Comparison of ENCODE assay signal across 8 mouse cellular contexts in the genomic region with DNA sequence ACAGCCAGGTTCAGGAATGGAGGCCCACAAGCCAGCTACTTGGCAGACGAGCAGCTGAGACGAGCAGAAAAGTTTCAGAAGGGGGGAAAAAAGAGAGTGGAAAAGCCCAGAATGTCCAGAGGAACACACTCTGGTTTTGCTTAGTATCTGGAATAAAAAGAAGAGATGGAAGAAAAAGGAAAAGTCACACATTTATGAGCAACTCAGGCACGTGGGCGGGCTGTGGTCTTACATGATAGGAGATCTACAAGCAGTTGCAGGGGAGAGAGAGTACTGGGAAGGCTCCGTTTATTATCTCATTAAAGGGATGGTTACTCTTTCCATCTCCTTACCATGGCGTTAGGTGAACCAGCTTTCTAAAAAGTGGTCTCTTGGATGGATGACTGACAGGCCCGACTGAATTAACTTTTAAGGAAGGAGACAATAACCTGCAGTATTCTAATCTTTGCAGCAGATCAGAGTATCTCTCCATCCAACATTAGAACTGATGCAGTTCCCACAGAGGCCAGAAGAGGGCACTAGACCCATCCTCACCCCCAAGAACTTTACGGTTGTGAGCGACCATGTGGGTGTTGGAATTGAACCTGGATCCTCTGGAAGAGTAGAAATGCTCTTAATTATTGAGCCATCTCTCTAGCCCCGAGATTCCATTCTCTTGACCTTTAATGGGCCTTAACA. TPM values are rescaled to one million over a fixed set of nuclear protein-coding genes. Genes with fewer than 3 reads are reported as not detected.
A peak's percentile ranks its signal among the peaks of the same experiment; 100 is the strongest.
DNase-seq lines count a peak whose midpoint lies in the region; ATAC-seq and TF ChIP-seq lines count a peak whose summit lies in the region.

No protein-coding gene starts in this region.

- no peak overlapping the region for H3K4me2 ChIP-seq in forebrain, embryonic 11.5 days (ENCODE audit: low read depth, low read length, severe bottlenecking)
- H3K4me2 ChIP-seq in forebrain, embryonic 15.5 days (replicated peaks) = no peak overlapping the region
- H3K4me2 ChIP-seq in lung, postnatal 0 days (replicated peaks; ENCODE audit: low read depth, low read length) = no peak overlapping the region
- H3K4me2 ChIP-seq in stomach, postnatal 0 days (replicated peaks; ENCODE audit: low read depth) = no peak overlapping the region

- no peak for TF ChIP-seq EP300 in lung, postnatal 0 days (IDR thresholded peaks at IDR 0.05)
- no peak for TF ChIP-seq EP300 in stomach, postnatal 0 days (optimal IDR thresholded peaks at IDR 0.05)

- DNase-seq in forebrain, embryonic 11.5 days (ENCODE audit: low spot score) = peak; percentile 56
- peak; percentile 52 for DNase-seq in left cerebral cortex, postnatal 4 days
- no peak for DNase-seq in left cerebral cortex, postnatal 10 days (ENCODE audit: extremely low spot score in 1 of 2, low spot score in 2 of 2)
- peak; percentile 54 for DNase-seq in T-cell, adult 2 months (ENCODE audit: low spot score)
- DNase-seq in embryonic facial prominence, embryonic 10.5 days (ENCODE audit: low spot score) = peak; percentile 46
- peak; percentile 44 for DNase-seq in lung, postnatal 0 days (ENCODE audit: low spot score)
- DNase-seq in stomach, postnatal 0 days (ENCODE audit: low spot score) = peak; percentile 36

- H3K4me1 ChIP-seq in forebrain, embryonic 11.5 days (replicated peaks; ENCODE audit: control insufficient read depth, insufficient read depth, low read length) = no peaks in the 10 kb centered on the region
- peaks cover 12% of the 10 kb centered on the region for H3K4me1 ChIP-seq in forebrain, embryonic 15.5 days
- no peaks in the 10 kb centered on the region for H3K4me1 ChIP-seq in embryonic facial prominence, embryonic 10.5 days
- no peaks in the 10 kb centered on the region for H3K4me1 ChIP-seq in lung, postnatal 0 days (ENCODE audit: insufficient read depth, low read depth, low read length)
- no peaks in the 10 kb centered on the region for H3K4me1 ChIP-seq in stomach, postnatal 0 days (replicated peaks; ENCODE audit: control insufficient read depth, insufficient read depth)

- H3K27me3 ChIP-seq in forebrain, embryonic 11.5 days (ENCODE audit: control insufficient read depth, insufficient read depth, low read length) = no peaks in the 10 kb centered on the region
- no peaks in the 10 kb centered on the region for H3K27me3 ChIP-seq in forebrain, embryonic 15.5 days
- no peaks in the 10 kb centered on the region for H3K27me3 ChIP-seq in embryonic facial prominence, embryonic 10.5 days (replicated peaks; ENCODE audit: low read depth, poor library complexity, severe bottlenecking)
- H3K27me3 ChIP-seq in lung, postnatal 0 days (replicated peaks; ENCODE audit: insufficient read depth, low read length) = no peaks in the 10 kb centered on the region
- H3K27me3 ChIP-seq in stomach, postnatal 0 days (ENCODE audit: control insufficient read depth, insufficient read depth, low read length) = no peaks in the 10 kb centered on the region

- H3K4me3 ChIP-seq in forebrain, embryonic 11.5 days (ENCODE audit: low read depth, low read length) = no peak overlapping the region
- no peak overlapping the region for H3K4me3 ChIP-seq in forebrain, embryonic 15.5 days
- H3K4me3 ChIP-seq in embryonic facial prominence, embryonic 10.5 days = no peak overlapping the region
- H3K4me3 ChIP-seq in lung, postnatal 0 days (ENCODE audit: low read depth, low read length) = no peak overlapping the region
- no peak overlapping the region for H3K4me3 ChIP-seq in stomach, postnatal 0 days (ENCODE audit: low read depth, low read length)

- H3K36me3 ChIP-seq in forebrain, embryonic 11.5 days (ENCODE audit: control insufficient read depth, insufficient read depth, low read length) = no peaks in the 10 kb centered on the region
- no peaks in the 10 kb centered on the region for H3K36me3 ChIP-seq in forebrain, embryonic 15.5 days
- H3K36me3 ChIP-seq in embryonic facial prominence, embryonic 10.5 days (replicated peaks) = no peaks in the 10 kb centered on the region
- no peaks in the 10 kb centered on the region for H3K36me3 ChIP-seq in lung, postnatal 0 days (ENCODE audit: insufficient read depth, low read length)
- H3K36me3 ChIP-seq in stomach, postnatal 0 days (ENCODE audit: control insufficient read depth, insufficient read depth, low read length) = no peaks in the 10 kb centered on the region

- H3K9me3 ChIP-seq in forebrain, embryonic 11.5 days (ENCODE audit: control insufficient read depth, low read length) = no peaks in the 10 kb centered on the region
- no peaks in the 10 kb centered on the region for H3K9me3 ChIP-seq in forebrain, embryonic 15.5 days
- H3K9me3 ChIP-seq in embryonic facial prominence, embryonic 10.5 days = no peaks in the 10 kb centered on the region
- no peaks in the 10 kb centered on the region for H3K9me3 ChIP-seq in lung, postnatal 0 days (ENCODE audit: low read length)
- no peaks in the 10 kb centered on the region for H3K9me3 ChIP-seq in stomach, postnatal 0 days (ENCODE audit: control insufficient read depth, low read length)

- peak; percentile 87 for TF ChIP-seq CTCF in lung, postnatal 0 days (IDR thresholded peaks at IDR 0.05)
- TF ChIP-seq CTCF in stomach, postnatal 0 days (IDR thresholded peaks at IDR 0.05; ENCODE audit: low read depth) = peak; percentile 84

- intact Hi-C loops in left cerebral cortex, postnatal 4 days (cut with DNase I) = no loop called here
- intact Hi-C loops in left cerebral cortex, postnatal 10 days (cut with DNase I) = no loop called here

- H3K27ac ChIP-seq in forebrain, embryonic 11.5 days (ENCODE audit: low read depth, low read length) = no peak overlapping the region
- H3K27ac ChIP-seq in forebrain, embryonic 15.5 days (replicated peaks) = no peak overlapping the region
- no peak overlapping the region for H3K27ac ChIP-seq in embryonic facial prominence, embryonic 10.5 days (replicated peaks)
- no peak overlapping the region for H3K27ac ChIP-seq in lung, postnatal 0 days (ENCODE audit: low read length)
- no peak overlapping the region for H3K27ac ChIP-seq in stomach, postnatal 0 days (replicated peaks)

- ATAC-seq in forebrain, embryonic 11.5 days (replicated peaks; ENCODE audit: low FRiP score) = no peak
- ATAC-seq in forebrain, embryonic 15.5 days (replicated peaks) = no peak
- ATAC-seq in lung, postnatal 0 days = 0 out of 2 replicates have a peak, but pooled peaks have one; percentile 18
- ATAC-seq in stomach, postnatal 0 days (ENCODE audit: low FRiP score, low TSS enrichment) = no peak

- 64% methylated on average over 10 of the region's 10 CpGs for WGBS in forebrain, embryonic 11.5 days
- WGBS in forebrain, embryonic 15.5 days = 68% methylated on average over 10 of the region's 10 CpGs
- 66% methylated on average over 10 of the region's 10 CpGs for WGBS in embryonic facial prominence, embryonic 10.5 days
- 61% methylated on average over 10 of the region's 10 CpGs for WGBS in lung, postnatal 0 days
- 67% methylated on average over 10 of the region's 10 CpGs for WGBS in stomach, postnatal 0 days

- H3K9ac ChIP-seq in forebrain, embryonic 11.5 days (ENCODE audit: low read length) = no peak overlapping the region
- no peak overlapping the region for H3K9ac ChIP-seq in forebrain, embryonic 15.5 days (replicated peaks)
- H3K9ac ChIP-seq in lung, postnatal 0 days (replicated peaks; ENCODE audit: low read depth) = no peak overlapping the region
- no peak overlapping the region for H3K9ac ChIP-seq in stomach, postnatal 0 days (ENCODE audit: low read length)

RNA-seq across cellular contexts. Expression of a gene that starts 25.7 kb away (rescaled TPM):
- 128 and 136 TPM in 2 replicates for polyA plus RNA-seq in forebrain, embryonic 11.5 days (2014; fragmentation: Nextera tagmentation; extraction: Ambion mirVana)
- 124 and 125 TPM in 2 replicates for polyA plus RNA-seq in forebrain, embryonic 15.5 days (2015; fragmentation: Nextera tagmentation; extraction: Ambion mirVana)
- total RNA-seq in left cerebral cortex, postnatal 4 days (2021) = 100 to 1,000 TPM; 227 to 235 TPM
- 100 to 1,000 TPM; 289 to 298 TPM for total RNA-seq in left cerebral cortex, postnatal 10 days (2021)
- polyA plus RNA-seq in embryonic facial prominence, embryonic 10.5 days (2016; fragmentation: Nextera tagmentation; extraction: Ambion mirVana) = 137 and 144 TPM in 2 replicates
- polyA plus RNA-seq in lung, postnatal 0 days (2015; fragmentation: Nextera tagmentation; extraction: Ambion mirVana) = 91.9 and 102 TPM in 2 replicates
- polyA plus RNA-seq in stomach, postnatal 0 days (2015; fragmentation: Nextera tagmentation; extraction: Ambion mirVana) = 40.5 and 52.9 TPM in 2 replicates

Comparison
In these comparisons a context has a peak if more than half of its experiments do, and no peak if none do; other contexts are left out.
1. DNase-seq: peak in forebrain, embryonic 11.5 days (single experiment), left cerebral cortex, postnatal 4 days (single experiment), T-cell, adult 2 months (single experiment), embryonic facial prominence, embryonic 10.5 days (single experiment), lung, postnatal 0 days (single experiment) and stomach, postnatal 0 days (single experiment); none in left cerebral cortex, postnatal 10 days (0 of 2).